Mouse (Mus musculus) kidney, postnatal 0 days (tissue): ENCODE results near the gene Pin1rt1. TPM values are rescaled to one million over a fixed set of nuclear protein-coding genes. Genes with fewer than 3 reads are reported as not detected.

Experiments used
- ATAC-seq: fragments of 200-750 bp; cut with Nextera tagmentation; replicated peaks from 2 replicates; pipeline ENCODE4 v1.8.0; 2017; ENCODE audit warnings: low read depth, moderate number of reproducible peaks, moderate TSS enrichment, moderate library complexity; ENCODE audit not compliant: low FRiP score
- DNase-seq: peaks from one replicate; pipeline ENCODE4 v3.0.0-alpha.2; 2016; ENCODE audit warnings: low spot score
- H3K27ac ChIP-seq: fragments of 300-500 bp; sonication (generic); 2 replicates; pipeline ENCODE4 v1.5.1; 2014; ENCODE audit warnings: mild to moderate bottlenecking
- H3K27me3 ChIP-seq: fragments of 300-500 bp; sonication (generic); 2 replicates; pipeline ENCODE4 v1.6.1; 2014; ENCODE audit warnings: low read length, mixed read lengths; ENCODE audit not compliant: insufficient read depth
- H3K36me3 ChIP-seq: fragments of 300-500 bp; sonication (generic); 2 replicates; pipeline ENCODE4 v1.6.1; 2014; ENCODE audit warnings: low read length, mixed read lengths; ENCODE audit not compliant: insufficient read depth
- H3K4me1 ChIP-seq: fragments of 300-500 bp; sonication (generic); replicated peaks from 2 replicates; pipeline ENCODE4 v1.6.1; 2014; ENCODE audit warnings: antibody characterized with exemption, low read length, mixed read lengths; ENCODE audit not compliant: insufficient read depth
- H3K4me2 ChIP-seq: fragments of 300-500 bp; sonication (generic); 2 replicates; pipeline ENCODE4 v1.6.1; 2014; ENCODE audit warnings: mild to moderate bottlenecking, low read length, moderate library complexity, mixed read lengths
- H3K4me3 ChIP-seq: fragments of 300-500 bp; sonication (generic); replicated peaks from 2 replicates; pipeline ENCODE4 v1.5.1; 2014; ENCODE audit warnings: low read depth, low read length
- H3K9ac ChIP-seq: fragments of 300-500 bp; sonication (generic); 2 replicates; pipeline ENCODE4 v1.6.1; 2014; ENCODE audit warnings: low read depth, low read length
- H3K9me3 ChIP-seq: fragments of 300-500 bp; sonication (generic); replicated peaks from 2 replicates; pipeline ENCODE4 v1.6.1; 2016; ENCODE audit warnings: low read length, inconsistent platforms, mixed read lengths
- CTCF ChIP-seq: IDR thresholded peaks from 2 replicates; pipeline ENCODE4 v1.5.1; 2016; ENCODE audit warnings: antibody characterized with exemption, low read depth, mild to moderate bottlenecking, moderate library complexity
- WGBS: fragments of 180-500 bp; shearing (Covaris S2); extraction: QIAGEN DNeasy Blood & Tissue Kit; methylation state at CpG from one replicate; pipeline ENCODE4 v1.1.7; 2014; 5-methylcytosine and 5-hydroxymethylcytosine counted together
- polyA plus RNA-seq: library from polyadenylated mRNA; unstranded; fragments of >200 nt; fragmentation: Nextera tagmentation; extraction: Ambion mirVana; gene quantifications from 2 replicates; pipeline ENCODE4 v1.2.1, GENCODE M21; 2015

Gene Pin1rt1
- polyA plus RNA-seq: not detected in 2 replicates

GRCm38 (mm10) chr2:104716279-104716678 is at the start of gene Pin1rt1:
TSS of gene Pin1rt1 (minus strand) at chr2:104716379.
- no peak within 1 kb of the TSS for H3K4me3 ChIP-seq
- no peak within 1 kb of the TSS for H3K27ac ChIP-seq
- WGBS: 98% methylated on average over 4 of the region's 4 CpGs
- no peak within 1 kb of the TSS for H3K9ac ChIP-seq
- no peaks in the 10 kb centered on the region for H3K9me3 ChIP-seq
- no peaks in the 10 kb centered on the region for H3K27me3 ChIP-seq
- DNase-seq: no peak
- no peak for ATAC-seq
- no peaks in the 10 kb centered on the region for H3K36me3 ChIP-seq
- TF ChIP-seq CTCF: no peak
- H3K4me2 ChIP-seq: no peak within 1 kb of the TSS
- H3K4me1 ChIP-seq: no peaks in the 10 kb centered on the region

GRCm38 (mm10) chr2:104764018-104764417 is 47.8 kb upstream of the Pin1rt1 start:
- Histone ChIP-seq H3K4me1 (no peaks in the 10 kb centered on the region), H3K4me3 (no peak overlapping the region), H3K36me3 (peaks cover 3% of the 10 kb centered on the region; the same call in 1 of the 2 replicates), H3K4me2 (no peak overlapping the region), H3K9me3 (no peaks in the 10 kb centered on the region), H3K27me3 (no peaks in the 10 kb centered on the region), H3K9ac (no peak overlapping the region), H3K27ac (no peak overlapping the region)
- ATAC-seq (no peak), DNase-seq (no peak)
- 96% methylated on average over 4 of the region's 4 CpGs for WGBS
- TF ChIP-seq CTCF: no peak

GRCm38 (mm10) chr2:104763134-104763703 is 47.0 kb upstream of the Pin1rt1 start:
- Histone ChIP-seq H3K27ac (no peak overlapping the region), H3K36me3 (no peaks in the 10 kb centered on the region; the same call in 1 of the 2 replicates), H3K4me2 (no peak overlapping the region), H3K9ac (no peak overlapping the region), H3K27me3 (no peaks in the 10 kb centered on the region), H3K4me3 (no peak overlapping the region), H3K9me3 (no peaks in the 10 kb centered on the region), H3K4me1 (no peaks in the 10 kb centered on the region)
- 70% methylated on average over 8 of the region's 8 CpGs for WGBS
- peak; percentile 14; the same call in 1 of the 2 replicates for TF ChIP-seq CTCF
- ATAC-seq: no peak
- no peak for DNase-seq

GRCm38 (mm10) chr2:104750611-104751010 is 34.4 kb upstream of the Pin1rt1 start:
- Histone ChIP-seq H3K4me2 (no peak overlapping the region), H3K27ac (no peak overlapping the region), H3K36me3 (no peaks in the 10 kb centered on the region), H3K4me3 (no peak overlapping the region), H3K9ac (no peak overlapping the region), H3K27me3 (no peaks in the 10 kb centered on the region), H3K4me1 (no peaks in the 10 kb centered on the region), H3K9me3 (no peaks in the 10 kb centered on the region)
- ATAC-seq (no peak), DNase-seq (peak; percentile 39)
- TF ChIP-seq CTCF: peak; percentile 67
- whole genome bisulfite sequencing: 64% methylated on average over 3 of the region's 3 CpGs

GRCm38 (mm10) chr2:104748652-104749183 is 32.5 kb upstream of the Pin1rt1 start:
- 69% methylated on average over 5 of the region's 5 CpGs for WGBS
- no peak for ATAC-seq

GRCm38 (mm10) chr2:104746251-104746650 is 30.1 kb upstream of the Pin1rt1 start:
- ATAC-seq (no peak), DNase-seq (no peak)
- whole genome bisulfite sequencing: 54% methylated on average over 8 of the region's 8 CpGs
- no peak overlapping the region for H3K27ac ChIP-seq
- H3K36me3 ChIP-seq: no peaks in the 10 kb centered on the region
- H3K4me1 ChIP-seq: peaks cover 10% of the 10 kb centered on the region; the same call in 1 of the 2 replicates
- no peaks in the 10 kb centered on the region for H3K27me3 ChIP-seq
- H3K9ac ChIP-seq: no peak overlapping the region
- no peak overlapping the region for H3K4me3 ChIP-seq
- no peak overlapping the region for H3K4me2 ChIP-seq
- H3K9me3 ChIP-seq: no peaks in the 10 kb centered on the region
- no peak for TF ChIP-seq CTCF

More at GRCm38 (mm10) chr2:104748652-104749183, 32.5 kb upstream of the Pin1rt1 start:
- H3K4me1 ChIP-seq: no peaks in the 10 kb centered on the region
- no peak for TF ChIP-seq CTCF
- no peak overlapping the region for H3K9ac ChIP-seq
- H3K27ac ChIP-seq: no peak overlapping the region
- DNase-seq: no peak
- H3K36me3 ChIP-seq: no peaks in the 10 kb centered on the region
- no peak overlapping the region for H3K4me2 ChIP-seq
- H3K9me3 ChIP-seq: no peaks in the 10 kb centered on the region
- no peak overlapping the region for H3K4me3 ChIP-seq
- no peaks in the 10 kb centered on the region for H3K27me3 ChIP-seq

- Histone ChIP-seq H3K36me3 (no peaks in the 10 kb centered on the region), H3K27me3 (no peaks in the 10 kb centered on the region), H3K9ac (no peak overlapping the region), H3K4me3 (no peak overlapping the region), H3K4me2 (no peak overlapping the region), H3K27ac (no peak overlapping the region), H3K9me3 (no peaks in the 10 kb centered on the region), H3K4me1 (peaks cover 12% of the 10 kb centered on the region; the same call in 1 of the 2 replicates)
- TF ChIP-seq CTCF: peak; percentile 32; the same call in 1 of the 2 replicates
- 52% methylated on average over 5 of the region's 5 CpGs for WGBS
- DNase-seq (no peak), ATAC-seq (peak; percentile 38; the same call in 1 of the 2 replicates)
These were observed 27.8 kb upstream of the Pin1rt1 start for GRCm38 (mm10) chr2:104743971-104744370.
